Mouse (Mus musculus): ENCODE data around the gene Tpm3. TPM values are rescaled to one million over a fixed set of nuclear protein-coding genes. Genes with fewer than 3 reads are reported as not detected.
"Not testable (repeated sequence)": the region's sequence is repeated elsewhere in the genome, so short reads cannot be mapped to it uniquely, and the experiment has no call there.

Tpm3 gene
- polyA plus RNA-seq, 1 experiment from 2014 or later = 510 TPM

- ATAC-seq (ENCODE audit: low FRiP score); H3K4me2 ChIP-seq (replicated peaks); H3K4me1 ChIP-seq; H3K4me3 ChIP-seq; H3K36me3 ChIP-seq; H3K27me3 ChIP-seq; H3K9ac ChIP-seq; H3K9me3 ChIP-seq (replicated peaks); H3K27ac ChIP-seq: not testable (repeated sequence)
- 82% methylated on average over 5 of the region's 5 CpGs for WGBS
Measured at GRCm38 (mm10) chr3:90122036-90122435, 49.6 kb downstream of the Tpm3 start.

- Histone ChIP-seq H3K27ac (no peak overlapping the region), H3K27me3 (no peaks in the 10 kb centered on the region), H3K4me2 (replicated peaks) (no peak overlapping the region), H3K9ac (no peak overlapping the region), H3K4me3 (no peak overlapping the region), H3K9me3 (replicated peaks) (no peaks in the 10 kb centered on the region), H3K36me3 (no peaks in the 10 kb centered on the region), H3K4me1 (no peaks in the 10 kb centered on the region)
- WGBS = 77% methylated on average over 5 of the region's 5 CpGs
- no peak for ATAC-seq (ENCODE audit: low FRiP score)
Measured at GRCm38 (mm10) chr3:90125710-90126109, 53.3 kb downstream of the Tpm3 start.

DNA sequence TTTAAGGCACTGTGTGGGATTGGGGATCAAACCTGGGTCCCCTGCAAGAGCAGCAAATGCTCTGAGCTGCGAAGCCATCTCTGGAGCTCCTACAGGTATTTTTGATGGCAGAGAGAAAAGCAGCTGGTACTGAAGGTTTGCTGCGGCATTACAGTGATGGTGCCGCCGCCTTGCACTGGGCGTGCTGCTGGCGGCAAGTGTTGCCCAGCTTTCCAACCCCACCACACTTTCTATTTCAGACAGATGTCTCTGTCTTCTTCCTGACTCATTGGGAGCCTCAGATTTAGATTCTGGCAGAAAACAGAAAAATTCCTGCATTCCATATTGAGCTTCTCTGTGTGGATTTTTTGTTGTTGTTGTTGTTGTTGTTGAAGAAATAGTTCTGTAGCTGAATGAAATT is 55.4 kb downstream of the Tpm3 start:
- no peak overlapping the region for H3K4me2 ChIP-seq (replicated peaks)
- no peak overlapping the region for H3K27ac ChIP-seq
- H3K4me3 ChIP-seq = no peak overlapping the region
- 94% methylated on average over 6 of the region's 6 CpGs for WGBS
- no peak for ATAC-seq (ENCODE audit: low FRiP score)
- H3K4me1 ChIP-seq = no peaks in the 10 kb centered on the region
- no peaks in the 10 kb centered on the region for H3K9me3 ChIP-seq (replicated peaks)
- H3K27me3 ChIP-seq = no peaks in the 10 kb centered on the region
- no peaks in the 10 kb centered on the region for H3K36me3 ChIP-seq
- H3K9ac ChIP-seq = no peak overlapping the region

GRCm38 (mm10) chr3:90132745-90133144 is 60.3 kb downstream of the Tpm3 start:
- WGBS = 79% methylated on average over 3 of the region's 3 CpGs
- Histone ChIP-seq H3K27ac (no peak overlapping the region), H3K4me1 (no peaks in the 10 kb centered on the region), H3K9me3 (replicated peaks) (no peaks in the 10 kb centered on the region), H3K9ac (no peak overlapping the region), H3K4me3 (no peak overlapping the region), H3K36me3 (no peaks in the 10 kb centered on the region), H3K27me3 (no peaks in the 10 kb centered on the region), H3K4me2 (replicated peaks) (no peak overlapping the region)
- no peak for ATAC-seq (ENCODE audit: low FRiP score)

DNA sequence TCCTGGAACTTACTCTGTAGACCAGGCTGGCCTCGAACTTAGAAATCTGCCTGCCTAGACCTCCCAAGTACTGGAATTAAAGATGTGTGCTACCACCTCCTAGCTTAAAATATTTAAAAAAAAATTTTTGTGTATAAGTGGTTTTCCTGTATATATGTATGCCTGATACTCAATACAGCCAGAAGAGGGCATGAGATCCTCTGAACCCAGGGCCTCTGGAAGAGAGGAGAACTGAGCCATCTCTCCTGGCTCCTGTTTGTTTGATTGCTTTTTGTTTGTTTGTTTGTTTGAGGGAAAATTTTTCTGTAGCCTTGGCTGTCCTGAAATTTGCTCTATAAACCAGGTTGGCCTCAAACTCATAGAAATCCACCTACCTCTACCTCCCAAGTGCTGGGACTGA is 60.9 kb downstream of the Tpm3 start:
- Histone ChIP-seq H3K27ac (no peak overlapping the region), H3K36me3 (no peaks in the 10 kb centered on the region), H3K9ac (no peak overlapping the region), H3K4me2 (replicated peaks) (no peak overlapping the region), H3K9me3 (replicated peaks) (no peaks in the 10 kb centered on the region), H3K4me3 (no peak overlapping the region), H3K4me1 (no peaks in the 10 kb centered on the region), H3K27me3 (no peaks in the 10 kb centered on the region)
- ATAC-seq (ENCODE audit: low FRiP score) = no peak
- 91% methylated on average over 1 of the region's 1 CpGs for WGBS

DNA sequence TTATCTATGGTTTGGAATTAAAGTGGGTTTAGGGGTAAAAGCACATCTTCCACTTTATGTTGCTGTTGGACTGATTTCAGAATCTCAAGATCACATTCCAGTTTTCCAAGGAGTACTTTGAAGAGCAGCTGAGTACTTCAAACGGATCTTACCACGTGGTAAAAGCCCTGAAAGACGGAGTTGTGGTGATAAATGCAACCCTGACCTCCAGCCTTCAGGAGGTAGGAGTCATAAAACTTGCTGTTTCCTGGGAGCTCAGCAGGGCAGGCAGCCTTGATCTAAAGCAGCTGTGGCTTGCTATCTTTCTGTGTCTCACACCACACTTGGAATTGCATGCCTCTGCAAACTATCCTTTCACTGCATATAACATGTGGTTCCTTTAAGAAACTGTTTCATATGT is 62.0 kb downstream of the Tpm3 start:
- no peaks in the 10 kb centered on the region for H3K27me3 ChIP-seq
- no peak for ATAC-seq (ENCODE audit: low FRiP score)
- no peak overlapping the region for H3K9ac ChIP-seq
- no peak overlapping the region for H3K4me2 ChIP-seq (replicated peaks)
- no peak overlapping the region for H3K27ac ChIP-seq
- no peaks in the 10 kb centered on the region for H3K9me3 ChIP-seq (replicated peaks)
- H3K36me3 ChIP-seq = no peaks in the 10 kb centered on the region
- H3K4me3 ChIP-seq = no peak overlapping the region
- no peaks in the 10 kb centered on the region for H3K4me1 ChIP-seq
- WGBS = 66% methylated on average over 3 of the region's 3 CpGs

- Histone ChIP-seq H3K27me3 (no peaks in the 10 kb centered on the region), H3K4me2 (replicated peaks) (no peak overlapping the region), H3K27ac (no peak overlapping the region), H3K4me3 (no peak overlapping the region), H3K9ac (no peak overlapping the region), H3K4me1 (no peaks in the 10 kb centered on the region), H3K9me3 (replicated peaks) (no peaks in the 10 kb centered on the region), H3K36me3 (no peaks in the 10 kb centered on the region)
- 75% methylated on average over 5 of the region's 5 CpGs for WGBS
- ATAC-seq (ENCODE audit: low FRiP score) = no peak
Measured at GRCm38 (mm10) chr3:90134993-90135392, 62.5 kb downstream of the Tpm3 start.

- H3K4me3 ChIP-seq = no peak overlapping the region
- no peaks in the 10 kb centered on the region for H3K4me1 ChIP-seq
- H3K9ac ChIP-seq = no peak overlapping the region
- no peak overlapping the region for H3K4me2 ChIP-seq (replicated peaks)
- H3K36me3 ChIP-seq = no peaks in the 10 kb centered on the region
- no peak overlapping the region for H3K27ac ChIP-seq
- no peak for ATAC-seq (ENCODE audit: low FRiP score)
- no peaks in the 10 kb centered on the region for H3K27me3 ChIP-seq
- H3K9me3 ChIP-seq (replicated peaks) = no peaks in the 10 kb centered on the region
- 40% methylated on average over 13 of the region's 13 CpGs for WGBS
Measured at GRCm38 (mm10) chr3:90136660-90137059, 64.2 kb downstream of the Tpm3 start.

DNA sequence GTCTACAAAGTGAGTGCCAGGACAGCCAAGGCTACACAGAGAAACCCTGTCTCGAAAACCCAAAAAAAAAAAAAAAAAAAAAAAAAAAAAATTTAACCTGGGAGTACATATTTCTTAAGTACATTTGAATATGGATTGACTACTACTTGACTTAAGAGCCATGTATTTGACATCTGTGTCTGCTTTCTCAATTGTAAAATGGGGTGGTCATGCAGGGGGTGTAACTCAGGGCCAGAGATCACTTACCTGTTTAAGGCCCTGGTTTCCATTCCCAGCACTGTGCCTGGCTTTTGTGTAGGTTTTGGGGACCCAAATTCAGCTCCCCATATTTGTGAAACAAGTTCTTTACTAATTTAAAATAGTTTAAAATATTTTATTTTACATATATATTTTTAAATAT is 65.2 kb downstream of the Tpm3 start:
- Histone ChIP-seq H3K9me3 (replicated peaks) (no peaks in the 10 kb centered on the region), H3K36me3 (no peaks in the 10 kb centered on the region), H3K9ac (no peak overlapping the region), H3K4me2 (replicated peaks) (no peak overlapping the region), H3K27me3 (no peaks in the 10 kb centered on the region), H3K4me1 (no peaks in the 10 kb centered on the region), H3K4me3 (no peak overlapping the region), H3K27ac (no peak overlapping the region)
- no peak for ATAC-seq (ENCODE audit: low FRiP score)
- no CpG with 5 or more reads among the region's 1 CpGs for WGBS

DNA sequence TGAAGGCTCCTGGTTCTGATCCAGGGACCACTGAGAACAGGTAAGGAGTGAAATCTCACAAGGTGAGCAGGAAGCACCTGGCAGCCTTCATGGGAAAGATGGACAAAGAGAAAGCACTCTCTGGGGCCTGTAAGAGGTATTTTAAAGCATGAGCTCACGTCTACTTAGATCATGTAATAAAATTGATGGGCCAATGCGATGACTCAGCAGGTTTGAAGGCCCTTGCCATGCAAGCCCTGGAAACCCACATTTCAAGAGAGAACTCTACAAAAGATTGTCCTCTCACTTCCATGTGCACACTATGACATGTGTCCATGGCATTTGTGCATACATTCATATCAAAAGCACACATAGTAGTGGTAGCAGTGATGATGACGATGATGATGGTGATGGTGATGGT is 67.5 kb downstream of the Tpm3 start:
- H3K27ac ChIP-seq = no peak overlapping the region
- H3K4me3 ChIP-seq = no peak overlapping the region
- no peak overlapping the region for H3K4me2 ChIP-seq (replicated peaks)
- H3K9ac ChIP-seq = no peak overlapping the region
- ATAC-seq (ENCODE audit: low FRiP score) = no peak
- H3K4me1 ChIP-seq = no peaks in the 10 kb centered on the region
- H3K36me3 ChIP-seq = no peaks in the 10 kb centered on the region
- no peaks in the 10 kb centered on the region for H3K9me3 ChIP-seq (replicated peaks)
- H3K27me3 ChIP-seq = no peaks in the 10 kb centered on the region
- WGBS = 87% methylated on average over 3 of the region's 3 CpGs

GRCm38 (mm10) chr3:90145461-90145860 is 73.0 kb downstream of the Tpm3 start:
- Histone ChIP-seq H3K4me3 (no peak overlapping the region), H3K4me2 (replicated peaks) (no peak overlapping the region), H3K27me3 (no peaks in the 10 kb centered on the region), H3K9me3 (replicated peaks) (no peaks in the 10 kb centered on the region), H3K27ac (no peak overlapping the region), H3K36me3 (no peaks in the 10 kb centered on the region), H3K9ac (no peak overlapping the region), H3K4me1 (no peaks in the 10 kb centered on the region)
- ATAC-seq (ENCODE audit: low FRiP score) = no peak
- WGBS = 80% methylated on average over 3 of the region's 3 CpGs

- H3K9ac ChIP-seq = no peak overlapping the region
- ATAC-seq (ENCODE audit: low FRiP score) = no peak
- H3K4me1 ChIP-seq = no peaks in the 10 kb centered on the region
- H3K36me3 ChIP-seq = no peaks in the 10 kb centered on the region
- H3K4me3 ChIP-seq = no peak overlapping the region
- H3K9me3 ChIP-seq (replicated peaks) = no peaks in the 10 kb centered on the region
- no peaks in the 10 kb centered on the region for H3K27me3 ChIP-seq
- H3K4me2 ChIP-seq (replicated peaks) = no peak overlapping the region
- 74% methylated on average over 1 of the region's 1 CpGs for WGBS
- no peak overlapping the region for H3K27ac ChIP-seq
Measured at GRCm38 (mm10) chr3:90146651-90147050, 74.2 kb downstream of the Tpm3 start.
